Mouse (Mus musculus) embryonic facial prominence, embryonic 12.5 days (tissue): Measurements from ENCODE around the gene Pitpnc1. TPM values are rescaled to one million over a fixed set of nuclear protein-coding genes. Genes with fewer than 3 reads are reported as not detected.

ENCODE experiments used
- ATAC-seq: fragments of 200-750 bp; cut with Nextera tagmentation; 2 replicates; pipeline ENCODE4 v1.8.0; 2017; ENCODE audit not compliant: insufficient number of reproducible peaks, insufficient read depth, low FRiP score, low TSS enrichment
- H3K27ac ChIP-seq: fragments of 300-500 bp; sonication (generic); 2 replicates; pipeline ENCODE4 v1.5.1; 2016; ENCODE audit warnings: mild to moderate bottlenecking
- H3K27me3 ChIP-seq: fragments of 300-500 bp; sonication (generic); 2 replicates; pipeline ENCODE4 v1.6.1; 2016; ENCODE audit warnings: mild to moderate bottlenecking, moderate library complexity
- H3K36me3 ChIP-seq: fragments of 300-500 bp; sonication (generic); 2 replicates; pipeline ENCODE4 v1.6.1; 2016; ENCODE audit warnings: mild to moderate bottlenecking
- H3K4me1 ChIP-seq: fragments of 300-500 bp; sonication (generic); 2 replicates; pipeline ENCODE4 v1.6.1; 2016
- H3K4me2 ChIP-seq: fragments of 300-500 bp; sonication (generic); replicated peaks from 2 replicates; pipeline ENCODE4 v1.6.1; 2016; ENCODE audit warnings: mild to moderate bottlenecking, moderate library complexity
- H3K4me3 ChIP-seq: fragments of 300-500 bp; sonication (generic); 2 replicates; pipeline ENCODE4 v1.5.1; 2016; ENCODE audit warnings: mild to moderate bottlenecking
- H3K9ac ChIP-seq: fragments of 300-500 bp; sonication (generic); 2 replicates; pipeline ENCODE4 v1.6.1; 2016; ENCODE audit warnings: mild to moderate bottlenecking, moderate library complexity
- H3K9me3 ChIP-seq: fragments of 300-500 bp; sonication (generic); 2 replicates; pipeline ENCODE4 v1.6.1; 2016; ENCODE audit warnings: mild to moderate bottlenecking, moderate library complexity
- WGBS: fragments of 180-500 bp; shearing (Covaris S2); methylation state at CpG from one replicate; pipeline ENCODE4 v1.1.7; 2016; 5-methylcytosine and 5-hydroxymethylcytosine counted together
- polyA plus RNA-seq: library from polyadenylated mRNA; unstranded; fragments of >200 nt; fragmentation: Nextera tagmentation; extraction: Ambion mirVana; gene quantifications from 2 replicates; pipeline ENCODE4 v1.2.1, GENCODE M21; 2016

Gene Pitpnc1
- polyA plus RNA-seq, 1 experiment from 2014 or later = 36.3 TPM

GRCm38 (mm10) chr11:107375816-107376215 is 94.7 kb downstream of the Pitpnc1 start:
- Histone ChIP-seq H3K9me3 (no peaks in the 10 kb centered on the region), H3K4me3 (no peak overlapping the region), H3K27me3 (no peaks in the 10 kb centered on the region), H3K9ac (no peak overlapping the region), H3K36me3 (no peaks in the 10 kb centered on the region), H3K4me1 (peaks cover 17% of the 10 kb centered on the region), H3K27ac (no peak overlapping the region), H3K4me2 (no peak overlapping the region)
- ATAC-seq = no peak
- 88% methylated on average over 11 of the region's 11 CpGs for WGBS

DNA sequence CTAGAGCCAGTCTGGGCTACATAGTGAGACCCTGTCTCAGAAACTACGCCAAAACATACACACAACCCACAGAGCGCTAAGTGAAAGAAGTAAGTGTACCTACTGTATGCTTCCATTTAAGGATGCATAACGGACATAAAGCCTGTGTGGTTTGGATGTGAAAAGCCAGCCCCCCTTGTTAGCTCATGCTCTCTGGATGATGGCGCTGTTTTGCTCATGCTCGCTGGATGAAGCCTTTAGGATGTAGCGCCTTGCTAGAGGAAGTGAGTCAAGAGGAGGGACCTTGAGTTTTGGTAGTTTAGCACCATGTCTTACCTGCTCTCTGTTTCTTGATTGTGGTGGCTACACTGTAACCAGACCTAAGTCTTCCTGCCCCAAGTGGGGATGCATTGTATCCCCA is 96.9 kb downstream of the Pitpnc1 start:
- Histone ChIP-seq H3K4me3 (no peak overlapping the region), H3K9me3 (no peaks in the 10 kb centered on the region), H3K4me2 (no peak overlapping the region), H3K9ac (no peak overlapping the region), H3K36me3 (no peaks in the 10 kb centered on the region), H3K27me3 (no peaks in the 10 kb centered on the region), H3K27ac (no peak overlapping the region), H3K4me1 (peaks cover 17% of the 10 kb centered on the region)
- 95% methylated on average over 6 of the region's 6 CpGs for WGBS
- ATAC-seq = no peak

DNA sequence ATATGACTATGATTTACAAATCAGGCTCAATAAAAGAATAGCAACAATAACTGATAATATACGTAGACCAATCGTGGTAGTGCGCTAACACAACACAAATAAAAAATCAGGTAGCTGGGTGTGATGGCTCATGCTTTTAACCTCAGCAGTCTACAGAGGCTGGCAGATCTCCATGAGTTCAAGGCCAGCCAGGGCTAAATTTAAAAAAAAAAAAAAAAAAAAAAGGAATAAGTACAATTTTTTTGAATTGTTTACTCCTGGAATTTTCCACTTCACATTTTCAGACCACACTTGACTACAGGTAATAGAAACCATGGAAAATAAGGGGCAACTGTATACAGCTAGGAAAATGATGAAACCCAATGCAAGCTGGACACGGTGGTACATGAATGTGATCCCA is 97.3 kb downstream of the Pitpnc1 start:
- Histone ChIP-seq H3K4me2 (no peak overlapping the region), H3K36me3 (no peaks in the 10 kb centered on the region), H3K9me3 (no peaks in the 10 kb centered on the region), H3K9ac (no peak overlapping the region), H3K4me3 (no peak overlapping the region), H3K27ac (no peak overlapping the region), H3K27me3 (no peaks in the 10 kb centered on the region), H3K4me1 (peaks cover 17% of the 10 kb centered on the region)
- ATAC-seq = no peak
- 96% methylated on average over 4 of the region's 4 CpGs for WGBS

GRCm38 (mm10) chr11:107372688-107373087 is 97.8 kb downstream of the Pitpnc1 start:
- Histone ChIP-seq H3K4me2 (no peak overlapping the region), H3K9ac (no peak overlapping the region), H3K4me1 (peaks cover 17% of the 10 kb centered on the region), H3K27ac (no peak overlapping the region), H3K9me3 (no peaks in the 10 kb centered on the region), H3K4me3 (no peak overlapping the region), H3K27me3 (no peaks in the 10 kb centered on the region), H3K36me3 (no peaks in the 10 kb centered on the region)
- WGBS = 72% methylated on average over 7 of the region's 7 CpGs
- ATAC-seq = no peak

GRCm38 (mm10) chr11:107370476-107370875 is 100.0 kb downstream of the Pitpnc1 start:
- WGBS = 83% methylated on average over 3 of the region's 3 CpGs
- Histone ChIP-seq H3K36me3 (no peaks in the 10 kb centered on the region), H3K4me2 (no peak overlapping the region), H3K27ac (0 out of 2 replicates have a peak overlapping the region, but pooled peaks have one; percentile 17), H3K4me1 (peaks cover 7% of the 10 kb centered on the region; the same call in 1 of the 2 replicates), H3K27me3 (no peaks in the 10 kb centered on the region), H3K9me3 (no peaks in the 10 kb centered on the region), H3K4me3 (no peak overlapping the region), H3K9ac (no peak overlapping the region)
- ATAC-seq = no peak

DNA sequence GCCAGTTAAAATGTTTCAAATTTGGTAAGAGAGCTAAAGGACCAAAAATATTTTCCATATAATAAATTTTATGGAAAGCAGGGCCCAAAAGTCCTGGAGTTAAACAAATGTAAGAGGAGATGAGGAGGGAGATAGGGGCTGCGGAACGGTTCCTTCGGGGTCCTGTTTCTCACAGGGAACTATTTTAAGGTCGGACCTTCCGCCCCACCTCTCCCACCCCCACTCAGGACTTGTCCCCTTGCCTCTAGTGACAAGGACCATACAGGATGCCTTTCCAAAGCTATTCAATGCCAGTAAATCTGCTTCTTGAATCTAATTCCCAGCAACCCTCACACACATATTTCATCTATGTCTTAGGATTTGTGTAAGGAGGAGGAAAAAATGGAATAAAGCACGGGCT is 100.8 kb downstream of the Pitpnc1 start:
- H3K4me2 ChIP-seq = no peak overlapping the region
- H3K27ac ChIP-seq = no peak overlapping the region

GRCm38 (mm10) chr11:107365938-107366712 is 104.4 kb downstream of the Pitpnc1 start:
- Histone ChIP-seq H3K4me2 (no peak overlapping the region), H3K9ac (no peak overlapping the region), H3K27ac (no peak overlapping the region), H3K4me1 (0 out of 2 replicates have a peak, but pooled peaks cover 2% of the 10 kb centered on the region), H3K36me3 (no peaks in the 10 kb centered on the region), H3K9me3 (no peaks in the 10 kb centered on the region), H3K27me3 (no peaks in the 10 kb centered on the region), H3K4me3 (no peak overlapping the region)
- ATAC-seq = no peak
- whole genome bisulfite sequencing = 75% methylated on average over 13 of the region's 13 CpGs

More for the DNA sequence above, 100.8 kb downstream of the Pitpnc1 start:
- no peak overlapping the region for H3K9ac ChIP-seq
- no peaks in the 10 kb centered on the region for H3K27me3 ChIP-seq
- ATAC-seq = no peak
- no peaks in the 10 kb centered on the region for H3K9me3 ChIP-seq
- H3K4me3 ChIP-seq = no peak overlapping the region
- H3K4me1 ChIP-seq = peaks cover 7% of the 10 kb centered on the region; the same call in 1 of the 2 replicates
- 92% methylated on average over 6 of the region's 6 CpGs for WGBS
- H3K36me3 ChIP-seq = no peaks in the 10 kb centered on the region

DNA sequence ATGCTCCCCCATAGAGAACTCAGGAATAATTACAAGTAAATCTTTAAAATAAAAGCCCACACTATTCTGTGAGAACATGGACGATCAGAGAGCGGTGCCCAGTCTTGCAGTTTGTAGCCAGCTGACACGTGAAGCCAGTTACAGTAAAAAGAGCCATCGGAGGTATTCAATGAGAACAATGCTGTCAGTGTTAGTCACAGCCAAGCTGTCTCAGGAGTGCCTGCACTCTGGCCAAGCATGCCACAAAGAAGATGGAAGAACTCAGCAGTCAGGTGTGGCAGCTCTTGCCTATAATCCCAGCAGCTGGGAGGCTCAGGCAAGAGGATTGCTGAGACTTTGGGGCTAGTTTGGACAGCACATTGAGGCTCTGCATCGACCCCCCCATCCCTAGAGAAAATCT is 111.8 kb downstream of the Pitpnc1 start:
- no peak overlapping the region for H3K4me3 ChIP-seq
- H3K27me3 ChIP-seq = no peaks in the 10 kb centered on the region
- WGBS = 65% methylated on average over 5 of the region's 5 CpGs
- H3K4me2 ChIP-seq = no peak overlapping the region
- no peak overlapping the region for H3K9ac ChIP-seq
- H3K27ac ChIP-seq = no peak overlapping the region
- ATAC-seq = no peak
- H3K36me3 ChIP-seq = no peaks in the 10 kb centered on the region
- H3K9me3 ChIP-seq = no peaks in the 10 kb centered on the region
- 0 out of 2 replicates have a peak, but pooled peaks cover 3% of the 10 kb centered on the region for H3K4me1 ChIP-seq

DNA sequence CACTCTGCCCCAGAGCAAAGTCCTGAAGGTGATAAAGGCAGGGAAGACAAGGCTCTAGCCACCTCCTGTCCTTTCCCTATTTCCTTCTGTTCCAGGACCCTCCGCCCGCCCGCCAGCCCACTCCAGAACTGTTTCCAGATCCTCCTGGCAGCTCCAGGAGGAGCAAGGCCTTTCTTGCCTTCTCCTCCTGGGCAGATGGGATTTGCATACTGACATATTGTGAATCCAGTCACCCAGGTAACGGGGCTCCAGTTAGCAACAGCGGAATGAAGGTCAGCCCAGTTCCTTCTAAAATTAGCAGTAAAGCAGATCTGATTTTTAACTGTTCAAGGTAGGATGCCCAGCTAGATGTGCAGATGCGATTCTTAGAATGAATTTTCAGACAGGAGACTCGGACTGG is 114.3 kb downstream of the Pitpnc1 start:
- H3K9me3 ChIP-seq = no peaks in the 10 kb centered on the region
- H3K27ac ChIP-seq = no peak overlapping the region
- H3K9ac ChIP-seq = no peak overlapping the region
- H3K4me1 ChIP-seq = 0 out of 2 replicates have a peak, but pooled peaks cover 3% of the 10 kb centered on the region
- H3K4me2 ChIP-seq = no peak overlapping the region
- no peak for ATAC-seq
- 85% methylated on average over 7 of the region's 7 CpGs for WGBS
- no peak overlapping the region for H3K4me3 ChIP-seq
- no peaks in the 10 kb centered on the region for H3K36me3 ChIP-seq
- H3K27me3 ChIP-seq = no peaks in the 10 kb centered on the region

DNA sequence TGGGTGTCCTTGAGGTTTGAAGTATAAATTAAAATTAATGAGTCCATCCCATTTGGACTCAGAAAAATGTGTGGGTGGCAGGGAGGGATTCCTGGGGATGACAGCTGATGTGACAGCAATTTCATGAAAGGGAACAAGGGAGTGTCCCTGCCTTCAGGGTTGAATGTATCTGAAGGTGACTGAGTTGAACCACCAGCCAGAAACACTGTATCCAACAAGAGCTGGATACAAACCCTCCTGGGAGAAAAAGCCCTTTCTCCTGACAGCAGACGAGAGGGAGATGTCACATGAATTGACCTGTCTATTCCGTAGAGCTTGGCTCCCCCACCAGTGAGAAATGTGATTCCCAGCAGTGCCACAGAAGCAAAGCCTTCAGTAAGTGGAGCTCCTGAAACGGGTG is 115.0 kb downstream of the Pitpnc1 start:
- H3K4me2 ChIP-seq = no peak overlapping the region
- no peak overlapping the region for H3K4me3 ChIP-seq
- 0 out of 2 replicates have a peak, but pooled peaks cover 3% of the 10 kb centered on the region for H3K4me1 ChIP-seq
- WGBS = 59% methylated on average over 3 of the region's 3 CpGs
- H3K36me3 ChIP-seq = no peaks in the 10 kb centered on the region
- ATAC-seq = no peak
- H3K27ac ChIP-seq = no peak overlapping the region
- no peak overlapping the region for H3K9ac ChIP-seq
- H3K9me3 ChIP-seq = no peaks in the 10 kb centered on the region
- H3K27me3 ChIP-seq = no peaks in the 10 kb centered on the region

DNA sequence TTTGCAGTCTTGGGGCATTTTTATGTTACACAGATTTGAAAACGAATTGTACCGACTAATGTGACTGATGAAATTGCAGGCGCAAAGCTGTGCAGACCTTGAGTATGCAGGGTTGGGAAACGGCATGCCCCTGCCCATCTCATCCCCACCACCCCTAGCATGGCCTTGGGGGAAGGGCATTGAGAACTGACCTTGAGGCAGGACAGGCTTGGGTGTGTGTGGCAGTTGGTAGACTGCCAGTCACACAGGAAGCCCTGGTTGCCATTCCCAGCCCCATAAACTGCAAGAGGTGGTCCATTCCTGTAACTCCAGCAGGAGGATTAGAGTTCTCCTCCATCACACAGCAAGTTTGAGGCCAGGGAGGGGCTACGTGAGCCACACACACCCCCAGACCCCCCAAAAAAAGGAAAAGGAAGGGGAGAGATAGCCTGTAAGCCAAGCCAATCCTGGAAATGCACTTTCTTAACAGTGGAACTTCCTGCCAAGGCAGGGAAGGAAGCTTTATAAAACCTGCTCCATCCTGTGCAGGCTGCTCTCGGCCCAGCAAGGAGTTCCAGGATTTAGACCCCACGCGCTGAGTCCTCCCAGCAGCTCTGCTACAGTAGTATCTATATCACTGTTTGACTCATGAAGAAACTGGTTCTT is 115.9 kb downstream of the Pitpnc1 start:
- Histone ChIP-seq H3K27ac (no peak overlapping the region), H3K9me3 (no peaks in the 10 kb centered on the region), H3K4me2 (no peak overlapping the region), H3K27me3 (no peaks in the 10 kb centered on the region), H3K9ac (no peak overlapping the region), H3K4me1 (0 out of 2 replicates have a peak, but pooled peaks cover 3% of the 10 kb centered on the region), H3K36me3 (no peaks in the 10 kb centered on the region), H3K4me3 (no peak overlapping the region)
- no peak for ATAC-seq
- 86% methylated on average over 8 of the region's 8 CpGs for WGBS

DNA sequence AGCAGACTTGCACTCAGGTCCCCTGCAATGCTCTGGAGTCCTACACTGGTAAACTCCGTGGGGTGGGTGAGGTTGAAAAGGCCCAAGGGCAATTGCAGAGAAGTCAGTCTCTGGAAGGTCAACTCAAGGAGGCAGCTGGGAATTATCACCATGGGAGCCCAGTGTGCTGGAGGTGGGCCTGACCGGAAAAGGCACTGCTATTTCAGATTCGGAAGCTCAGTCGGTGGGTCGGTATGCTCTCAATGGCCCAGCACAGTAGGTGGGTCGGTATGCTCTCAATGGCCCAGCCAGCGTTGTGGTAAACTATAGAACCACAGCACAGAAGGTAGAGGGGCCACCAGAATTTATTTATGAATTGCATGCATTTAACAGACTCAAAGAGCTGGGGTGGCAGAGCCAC is 117.9 kb downstream of the Pitpnc1 start:
- H3K27me3 ChIP-seq = no peaks in the 10 kb centered on the region
- no peaks in the 10 kb centered on the region for H3K9me3 ChIP-seq
- no peak overlapping the region for H3K9ac ChIP-seq
- 23% methylated on average over 7 of the region's 7 CpGs for WGBS
- H3K4me1 ChIP-seq = 0 out of 2 replicates have a peak, but pooled peaks cover 3% of the 10 kb centered on the region
- H3K36me3 ChIP-seq = no peaks in the 10 kb centered on the region
- no peak overlapping the region for H3K27ac ChIP-seq
- no peak overlapping the region for H3K4me3 ChIP-seq
- ATAC-seq = no peak
- H3K4me2 ChIP-seq = no peak overlapping the region
